Mouse (Mus musculus): ENCODE measurements around the gene Spop.

Gene Spop

DNA sequence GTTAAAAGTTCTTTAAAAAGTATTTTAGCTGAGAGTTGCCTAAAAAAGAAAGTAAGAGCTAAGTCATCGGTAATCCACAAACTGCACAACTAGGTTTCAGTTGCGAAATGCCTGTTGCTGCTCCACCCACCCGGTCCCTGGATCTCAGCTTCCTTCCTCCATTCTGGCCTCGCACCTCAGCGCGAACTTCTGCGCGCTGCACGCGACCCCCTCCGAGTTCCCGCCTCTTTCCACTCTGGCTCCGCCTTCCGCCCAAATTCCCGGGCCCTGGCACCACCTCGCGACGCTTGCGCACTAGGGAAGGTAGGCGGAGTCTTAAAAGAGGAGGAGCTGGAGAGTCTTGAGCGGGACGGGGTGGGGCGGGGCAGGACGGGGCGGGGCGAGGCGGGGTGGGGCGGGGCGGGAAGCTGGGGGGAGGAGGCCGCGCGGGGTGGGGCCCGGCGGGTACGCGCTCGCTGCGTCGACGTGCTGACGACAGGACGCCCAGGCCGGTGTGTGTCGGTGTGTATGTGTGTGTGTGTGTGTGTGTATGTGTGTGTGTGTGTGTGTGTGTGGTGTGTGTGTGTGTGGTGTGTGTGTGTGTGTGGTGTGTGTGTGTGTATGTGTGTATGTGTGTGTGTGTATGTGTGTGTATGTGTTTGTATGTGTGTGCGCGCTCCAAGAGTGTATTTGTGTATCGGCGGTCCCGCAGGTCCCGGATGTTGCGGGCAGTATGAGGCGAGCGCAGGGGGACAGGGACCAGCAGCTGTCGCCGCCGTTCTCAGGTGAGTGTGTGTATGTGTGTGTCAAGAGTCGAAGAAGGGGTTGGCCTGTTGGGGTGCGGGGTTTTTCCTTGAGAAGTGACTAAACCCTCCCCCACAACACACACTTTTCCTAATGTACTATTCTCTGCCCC lies at the start of gene Spop:
Gene Spop (plus strand): TSS at position 440 of the 895 bp plus-strand sequence.
- DNase-seq: peak; percentile 91

DNA sequence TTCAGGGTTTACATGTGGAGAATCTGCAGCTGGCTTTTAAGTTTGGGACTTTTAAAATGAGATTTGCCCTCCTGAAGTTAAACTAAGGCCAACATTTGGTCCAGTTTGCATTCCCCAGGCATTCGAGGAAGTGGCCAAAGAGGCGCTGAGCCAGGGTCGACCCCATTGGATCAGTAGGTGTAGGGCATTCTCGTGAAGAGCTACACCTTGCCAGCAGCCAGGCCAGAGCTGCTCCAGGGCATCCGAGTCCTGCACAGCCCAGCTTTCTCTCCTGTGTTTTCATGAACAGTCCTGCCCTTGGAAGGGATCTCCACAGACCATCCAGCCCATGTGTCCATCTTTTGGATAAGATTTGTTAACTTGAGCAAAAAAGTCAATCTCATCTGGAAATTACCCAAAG lies 49.5 kb upstream of the Spop start:
- no peak for DNase-seq

DNA sequence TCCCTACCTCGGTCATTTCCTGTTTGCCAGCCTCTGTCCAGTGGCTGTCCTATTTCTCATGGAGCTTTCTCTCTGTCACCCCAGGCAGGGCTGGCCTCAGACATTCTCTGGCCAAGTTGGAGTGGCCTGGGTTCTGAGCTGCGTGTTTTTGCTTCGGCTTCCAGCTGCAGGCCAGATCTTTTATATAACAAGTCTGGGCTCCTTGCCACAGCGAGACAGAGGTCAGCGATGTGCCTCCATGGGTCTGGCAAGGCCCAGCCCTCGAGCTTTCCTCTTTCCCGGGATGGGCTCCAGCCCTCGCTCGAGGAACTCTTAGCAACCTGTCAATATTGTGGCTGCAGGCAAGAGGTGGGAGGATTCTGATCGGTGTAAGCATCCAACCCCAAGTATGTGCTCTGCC lies 48.3 kb upstream of the Spop start:
- peak; percentile 24 for DNase-seq

DNA sequence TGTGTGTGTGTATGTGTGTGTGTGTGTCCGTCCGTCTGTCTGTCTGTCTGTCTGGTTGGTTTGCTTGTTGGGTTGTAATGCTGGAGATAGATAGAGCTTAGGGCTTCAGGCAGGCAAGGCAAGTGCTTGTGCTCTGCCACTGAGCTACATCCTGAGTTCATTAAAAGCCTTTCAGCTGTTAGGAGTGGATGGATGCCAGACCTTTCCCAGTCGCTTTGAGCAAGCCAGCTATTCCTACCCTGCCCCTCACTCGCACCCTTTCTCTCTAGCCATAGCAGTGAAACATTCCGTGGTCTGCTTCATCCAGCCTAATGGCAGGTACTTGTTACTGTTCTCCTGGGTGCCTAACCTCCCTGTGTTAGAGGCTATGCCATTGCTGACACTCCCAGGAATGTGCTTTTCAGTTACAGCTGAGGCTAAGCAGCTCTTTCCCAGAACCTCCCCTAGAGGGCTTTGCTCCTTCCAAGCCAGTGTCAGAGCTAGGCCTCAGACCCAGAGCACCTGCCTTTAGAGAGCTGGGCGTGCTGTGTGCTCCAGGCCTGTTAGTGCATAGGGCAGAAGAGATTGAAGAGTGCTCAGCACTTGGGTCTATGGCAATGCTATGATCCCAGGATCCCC lies 47.5 kb upstream of the Spop start:
- DNase-seq: no peak

DNA sequence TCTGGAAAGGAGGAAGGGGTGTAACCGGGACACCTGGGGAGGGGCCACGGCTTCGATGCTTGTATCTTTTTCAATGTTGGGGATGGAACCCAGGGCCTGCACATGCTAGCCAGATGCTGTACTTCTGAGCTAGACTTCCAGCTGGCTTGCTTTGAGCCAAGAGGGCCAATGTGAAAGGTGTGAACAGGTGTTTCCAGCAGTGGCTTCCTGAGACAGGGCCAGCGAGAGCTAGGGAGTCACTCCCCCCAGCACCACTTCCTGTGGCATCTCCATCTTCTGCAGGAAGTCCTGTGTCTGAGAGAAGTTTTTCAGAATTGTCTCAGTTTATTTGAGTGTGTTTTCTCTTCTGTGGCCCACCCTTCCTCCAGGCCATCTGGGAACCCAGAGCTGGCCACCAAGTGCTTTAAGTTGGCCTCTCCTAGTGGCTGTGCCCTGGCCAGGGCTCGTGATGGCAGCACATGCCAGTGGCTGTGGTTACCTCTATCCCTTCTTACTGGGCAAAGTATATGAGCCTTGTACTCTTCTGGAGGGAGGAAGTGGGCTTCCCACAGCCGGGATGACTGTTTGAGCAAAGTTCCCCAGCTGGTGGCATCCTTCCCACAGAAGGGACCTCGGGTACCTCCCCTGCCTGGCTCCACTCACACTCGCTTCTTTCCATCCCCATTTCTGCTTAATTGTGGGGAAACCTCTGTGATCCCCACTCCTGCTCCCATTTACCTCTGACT lies 46.7 kb upstream of the Spop start:
- DNase-seq: no peak

DNA sequence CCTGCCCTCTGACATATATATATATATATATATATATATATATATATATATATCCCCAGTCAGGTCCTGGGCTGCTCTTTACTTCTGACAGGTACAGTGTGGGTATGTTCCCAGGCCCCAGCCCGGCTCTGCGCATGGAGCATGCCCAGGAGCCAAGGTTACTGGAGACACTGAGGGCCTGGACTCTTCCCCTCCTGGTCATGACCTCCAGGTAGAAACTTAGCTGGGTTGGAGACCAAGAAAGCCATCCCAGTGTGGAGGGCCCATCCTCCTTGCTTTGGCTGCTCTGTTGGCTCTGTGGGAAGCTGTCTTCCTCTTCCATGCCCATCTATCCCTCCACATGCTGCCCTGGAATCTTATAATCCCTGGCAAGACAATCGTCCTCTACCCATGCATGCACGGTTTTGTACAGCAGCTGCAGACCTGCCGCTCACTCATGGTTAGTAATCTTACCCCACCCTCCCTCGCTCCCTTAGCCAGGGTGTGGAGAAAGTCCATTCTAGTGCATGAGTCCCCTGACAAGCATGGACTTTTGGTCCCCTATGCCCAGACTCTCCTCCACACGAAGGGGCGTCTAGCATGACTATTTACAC lies 45.6 kb upstream of the Spop start:
- DNase-seq: no peak

DNA sequence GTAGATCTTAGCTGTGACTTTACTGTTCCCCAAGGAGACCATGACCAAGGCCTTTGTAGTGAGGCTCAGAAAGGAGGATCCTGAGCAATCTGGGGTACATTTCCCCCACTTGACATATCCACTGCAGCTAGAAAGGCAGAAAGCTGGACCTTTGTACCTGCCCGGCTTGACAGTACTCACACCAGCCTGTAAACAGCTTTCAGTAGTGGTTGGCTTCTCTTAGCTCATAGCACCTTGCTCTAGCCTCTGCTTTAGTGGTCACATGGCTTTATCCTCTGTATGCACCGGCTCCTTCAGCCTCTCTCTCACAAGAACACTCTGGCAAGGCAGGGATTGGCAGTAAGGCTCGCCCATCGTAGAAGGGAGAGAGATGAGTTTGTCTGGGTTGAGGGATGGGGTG lies 45.0 kb upstream of the Spop start:
- DNase-seq: no peak

DNA sequence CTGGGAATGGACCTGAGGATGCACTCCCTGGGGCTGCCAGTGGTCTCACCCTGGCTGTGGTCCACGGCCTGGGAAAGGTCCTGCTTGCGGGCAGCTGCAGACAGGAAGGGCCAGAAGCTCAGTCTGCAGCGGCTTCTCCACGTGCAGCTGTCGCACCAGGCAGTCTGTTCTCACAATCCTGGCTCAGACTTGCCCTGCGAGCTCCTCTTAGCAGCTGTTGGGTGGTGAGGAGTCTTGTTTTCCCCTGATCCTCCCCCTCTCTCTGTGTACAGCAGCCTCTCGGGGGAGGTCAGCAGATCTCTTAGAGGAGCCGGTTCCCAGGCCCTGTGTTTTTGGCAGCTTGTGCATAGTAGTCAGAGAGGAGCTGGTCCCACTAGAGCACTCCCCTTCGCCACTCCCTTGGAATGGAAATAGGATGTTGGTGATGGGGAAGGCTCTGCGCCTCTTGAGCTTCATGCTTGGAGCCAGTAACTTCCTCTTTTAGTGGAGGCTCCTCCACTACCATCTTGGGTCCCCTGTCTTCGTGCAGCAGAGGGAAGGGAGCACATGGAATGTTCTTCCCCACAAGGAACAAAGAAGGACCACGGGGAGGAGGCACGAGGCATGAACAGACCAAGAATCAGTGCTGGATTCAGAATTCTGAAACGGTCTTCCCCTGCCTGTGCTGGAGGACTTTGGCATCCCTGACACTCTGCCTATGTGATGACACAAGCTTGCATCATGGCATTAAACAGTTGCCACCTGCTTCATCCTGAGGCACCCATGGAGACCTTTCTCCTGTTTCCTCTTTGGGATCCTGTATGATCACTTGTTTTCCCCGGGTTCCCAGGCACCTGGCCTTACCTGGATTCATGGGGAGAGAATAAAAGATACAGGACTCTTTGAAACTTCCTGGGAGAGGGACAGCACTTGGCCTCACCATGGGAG lies 43.7 kb upstream of the Spop start:
- DNase-seq: no peak

DNA sequence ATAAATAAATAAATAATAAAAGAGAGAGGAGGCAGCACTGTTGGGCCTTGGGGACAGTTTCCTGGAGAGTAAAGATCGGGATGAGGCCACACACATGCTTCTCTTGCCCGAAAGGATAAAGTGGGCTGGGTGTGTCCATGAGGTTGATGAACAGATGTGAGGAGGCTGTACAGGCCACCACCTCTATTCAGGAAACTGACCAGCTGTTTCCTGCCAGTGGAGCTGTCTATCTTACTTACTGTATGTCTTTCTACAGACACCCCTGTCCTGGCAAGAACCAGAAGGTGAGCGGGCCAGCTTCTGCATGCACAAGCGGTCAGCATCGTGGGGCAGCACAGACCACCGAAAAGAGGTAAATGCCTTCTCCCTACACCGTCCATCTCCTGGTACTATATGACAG lies 42.7 kb upstream of the Spop start:
- DNase-seq: no peak

DNA sequence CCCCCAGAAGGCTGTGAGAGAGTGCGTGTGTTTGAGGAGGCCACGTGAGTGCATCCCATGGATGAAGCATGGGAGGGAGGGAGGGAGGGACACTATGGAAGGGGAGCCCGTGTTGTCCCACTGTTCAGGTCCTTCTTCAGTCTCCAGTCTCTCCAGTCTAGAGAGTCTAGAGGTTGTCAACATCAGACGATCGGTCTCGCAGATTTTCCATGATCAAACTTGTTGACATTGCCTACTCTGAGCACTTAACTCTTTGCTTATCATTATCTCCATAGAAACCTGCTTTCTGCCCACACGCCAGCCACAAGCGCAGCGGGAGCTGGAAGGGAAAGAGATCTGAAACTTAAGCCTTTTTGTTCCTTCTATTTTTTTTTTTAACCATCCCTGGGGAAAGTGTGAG lies 35.0 kb upstream of the Spop start:
- DNase-seq: no peak

DNA sequence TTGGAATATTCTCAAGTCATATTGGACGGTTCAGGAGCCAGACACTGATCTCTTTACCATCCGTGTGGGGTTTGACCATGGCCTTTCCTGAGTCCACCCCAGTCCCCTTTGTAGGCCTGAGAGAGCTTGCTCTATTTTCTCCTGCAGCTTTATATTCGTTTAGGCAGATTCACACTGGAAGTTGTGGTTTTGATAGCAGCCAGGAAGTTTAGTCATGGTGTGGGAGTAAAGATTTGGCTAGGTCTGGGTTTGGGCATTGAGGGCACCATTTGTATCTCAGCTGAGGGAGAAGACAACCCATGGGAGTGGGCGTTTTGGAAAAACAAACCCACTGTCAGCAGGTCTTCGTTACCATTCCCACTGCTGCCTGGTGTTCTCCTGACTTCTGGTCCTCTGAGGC lies 34.3 kb upstream of the Spop start:
- DNase-seq: no peak

DNA sequence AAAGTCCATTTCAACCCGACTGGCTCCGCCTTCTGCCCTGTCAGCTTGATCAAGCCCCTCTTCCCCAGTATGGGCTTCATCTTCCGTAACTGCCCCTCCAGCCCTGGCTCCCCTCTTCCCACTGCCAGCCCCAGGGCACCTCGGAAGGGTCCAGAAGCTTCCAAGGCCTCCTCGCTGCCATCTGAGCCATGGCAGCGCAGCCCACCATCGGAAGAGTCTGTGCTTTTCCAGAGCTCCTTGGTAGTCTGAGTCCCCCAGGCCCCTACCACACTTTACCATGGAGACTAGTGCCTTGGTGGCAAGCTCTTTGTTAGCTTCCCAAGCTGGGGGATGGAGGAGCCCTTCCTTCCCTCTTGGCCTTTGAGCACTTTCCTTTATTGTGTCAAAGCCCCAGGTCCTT lies 33.2 kb upstream of the Spop start:
- DNase-seq: peak; percentile 18

DNA sequence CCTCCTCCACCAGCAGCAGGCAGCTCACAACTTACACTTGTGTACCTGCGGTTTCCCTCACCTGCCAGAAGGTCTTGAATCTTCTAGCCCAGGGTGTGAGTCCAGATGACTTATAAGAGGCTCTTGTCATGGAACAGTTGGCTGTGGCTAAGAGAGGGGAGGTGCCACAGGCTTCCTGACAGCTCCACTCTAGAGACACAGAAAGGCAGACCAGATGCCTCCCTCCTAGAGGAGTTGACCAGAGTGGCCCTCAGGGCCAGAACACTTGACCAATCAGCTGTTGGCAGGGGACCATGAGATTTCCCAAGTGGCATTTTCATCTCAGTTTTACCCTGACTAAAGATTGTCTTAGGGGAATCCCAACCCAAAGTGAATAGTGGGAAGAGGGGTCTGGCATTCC lies 32.7 kb upstream of the Spop start:
- peak; percentile 18 for DNase-seq

DNA sequence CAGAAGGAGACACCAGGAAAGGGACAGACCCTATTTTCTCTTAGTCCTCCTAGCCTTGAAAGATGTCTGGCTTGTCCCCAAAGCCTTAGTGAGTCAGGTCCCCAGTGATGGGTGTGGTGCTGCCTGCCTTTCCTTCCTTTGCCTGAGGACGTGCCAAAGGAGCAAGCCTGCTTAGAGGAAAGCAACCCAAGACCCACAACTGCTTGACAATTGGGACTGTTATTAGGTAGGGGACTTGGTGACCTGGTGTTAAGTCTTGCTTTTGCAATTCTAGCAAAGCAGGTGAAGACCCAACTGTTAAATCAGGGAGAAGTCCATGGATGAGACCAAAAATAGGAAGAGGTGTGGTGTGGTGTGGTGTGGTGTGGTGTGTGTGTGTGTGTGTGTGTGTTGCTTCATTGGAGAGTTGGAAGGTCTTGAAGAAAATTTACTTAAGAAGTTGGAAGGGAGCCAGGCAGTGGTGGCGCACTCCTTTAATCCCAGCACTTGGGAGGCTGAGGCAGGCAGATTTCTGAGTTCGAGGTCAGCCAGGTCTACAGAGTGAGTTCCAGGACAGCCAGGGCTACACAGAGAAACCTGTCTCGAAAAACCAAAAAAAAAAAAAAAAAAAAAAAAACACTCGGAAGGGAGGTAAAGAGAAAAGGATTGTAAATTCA lies 30.4 kb upstream of the Spop start:
- peak; percentile 60 for DNase-seq

DNA sequence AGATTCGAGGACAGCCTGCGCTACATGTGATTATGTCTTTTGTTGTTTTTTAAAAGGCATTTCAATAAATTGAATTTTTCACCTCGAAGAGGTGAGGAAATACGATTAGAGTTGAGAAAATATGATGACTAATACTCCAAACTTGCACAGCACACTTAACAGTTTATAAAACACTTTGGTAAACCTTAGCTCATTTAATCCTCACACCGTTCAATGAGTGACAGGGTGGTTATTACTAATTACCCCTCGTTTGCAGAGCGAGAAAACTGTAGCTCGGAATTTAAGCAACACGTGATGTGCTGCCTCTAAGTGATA lies 29.9 kb upstream of the Spop start:
- DNase-seq: no peak

DNA sequence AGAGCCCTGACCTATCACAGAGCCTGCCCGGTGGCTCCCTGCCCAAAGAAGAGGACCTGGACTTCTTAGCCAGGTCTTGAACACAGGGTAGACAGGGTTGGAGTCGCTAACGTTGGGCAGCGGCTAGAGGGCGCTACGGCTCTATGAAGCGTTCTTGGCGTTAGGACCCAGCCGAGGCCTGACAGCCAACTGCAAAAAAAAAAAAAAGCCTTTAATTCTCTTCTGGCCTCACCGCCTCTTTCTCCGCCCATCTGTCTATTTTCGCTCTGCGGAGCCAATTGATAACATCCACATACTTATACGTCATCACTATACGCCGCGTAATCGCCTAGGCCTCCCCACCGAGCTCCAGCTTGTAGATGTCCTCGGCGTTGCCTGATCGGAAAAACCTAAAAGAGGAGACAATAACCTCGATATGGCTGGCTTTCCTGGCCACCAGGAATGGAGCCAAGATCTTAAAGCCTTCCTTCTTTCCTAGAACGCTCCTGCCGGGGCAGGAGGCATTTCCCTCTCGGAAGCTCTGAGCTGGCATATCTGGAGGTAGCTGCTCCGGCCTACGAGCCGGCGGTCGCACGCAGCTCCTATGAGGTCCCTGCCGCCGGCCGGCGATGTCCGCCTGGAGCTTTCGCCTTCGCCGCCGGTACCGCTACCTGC lies 29.4 kb upstream of the Spop start, which contains the start of gene Slc35b1:
Gene Slc35b1 (plus strand): TSS at position 374 of the 654 bp plus-strand sequence.
- peak; percentile 99 for DNase-seq

DNA sequence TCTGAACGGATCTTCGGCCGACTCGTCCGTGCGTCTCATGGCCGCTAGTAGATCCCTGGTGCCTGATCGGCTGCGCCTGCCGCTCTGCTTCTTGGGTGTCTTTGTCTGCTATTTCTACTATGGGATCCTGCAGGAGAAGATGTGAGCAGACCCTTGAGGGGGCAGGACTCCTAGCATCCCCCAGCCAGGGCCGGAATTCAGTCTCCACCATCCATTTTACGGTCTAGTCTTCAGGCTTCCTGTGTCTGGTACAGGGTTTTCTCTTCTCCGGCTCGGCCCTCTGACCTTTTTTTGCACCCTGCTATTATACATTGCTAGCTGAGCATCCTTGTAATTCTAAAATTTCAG lies 28.9 kb upstream of the Spop start:
- DNase-seq: no peak

DNA sequence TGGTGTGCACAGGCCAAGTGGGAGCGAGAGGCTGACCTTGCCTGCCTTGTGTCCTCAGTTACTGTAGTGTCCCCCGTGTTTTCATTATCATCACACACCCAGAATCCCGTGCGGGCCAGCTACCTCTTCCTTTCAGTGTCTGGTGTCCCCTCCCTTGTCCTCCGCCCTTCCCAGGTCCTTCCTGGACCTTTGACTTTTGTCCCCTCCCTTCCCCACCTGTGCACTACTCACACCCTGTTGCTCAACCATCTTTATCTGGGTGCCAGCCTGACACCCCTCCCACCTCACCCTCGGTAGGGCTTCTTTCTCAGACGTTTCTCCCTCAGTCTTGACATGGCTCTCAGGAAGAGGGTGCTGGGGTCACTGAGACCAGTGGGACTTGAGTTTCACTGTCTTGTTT lies 26.5 kb upstream of the Spop start:
- peak; percentile 27 for DNase-seq

DNA sequence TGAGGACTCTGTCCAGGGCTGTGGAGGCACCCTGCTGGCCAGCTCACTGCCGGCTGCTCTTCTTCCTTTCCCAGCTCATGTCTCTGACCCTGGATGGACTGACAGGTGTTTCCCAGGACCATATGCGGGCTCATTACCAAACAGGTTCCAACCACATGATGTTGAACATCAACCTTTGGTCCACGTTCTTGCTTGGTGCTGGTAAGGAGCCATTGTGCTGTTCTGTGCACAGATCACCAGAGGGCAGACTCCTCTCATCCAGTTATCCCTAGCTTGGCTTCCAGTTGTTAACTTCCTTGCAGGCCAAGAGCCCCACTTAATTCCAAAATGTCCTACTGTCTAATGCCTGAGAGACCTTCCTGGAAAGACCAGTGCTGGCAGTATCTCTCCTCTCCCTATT lies 24.9 kb upstream of the Spop start:
- DNase-seq: peak; percentile 67

DNA sequence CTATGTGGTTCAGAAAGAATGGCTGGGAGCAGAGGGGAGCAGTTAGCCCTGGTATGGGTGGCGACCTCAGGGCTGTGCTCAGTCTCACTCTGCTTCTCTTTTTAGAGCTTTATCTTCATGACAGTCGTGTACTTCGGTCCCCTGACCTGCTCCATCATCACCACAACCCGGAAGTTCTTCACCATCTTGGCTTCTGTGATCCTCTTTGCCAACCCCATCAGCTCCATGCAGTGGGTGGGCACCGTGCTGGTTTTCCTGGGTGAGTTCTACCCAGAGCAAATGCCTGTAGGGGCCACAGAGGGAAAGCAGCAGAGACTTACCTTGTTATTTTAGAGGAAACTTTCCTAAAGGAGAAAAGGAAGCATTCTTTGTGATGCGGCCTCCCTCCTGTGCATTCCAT lies 23.5 kb upstream of the Spop start:
- peak; percentile 34 for DNase-seq

DNA sequence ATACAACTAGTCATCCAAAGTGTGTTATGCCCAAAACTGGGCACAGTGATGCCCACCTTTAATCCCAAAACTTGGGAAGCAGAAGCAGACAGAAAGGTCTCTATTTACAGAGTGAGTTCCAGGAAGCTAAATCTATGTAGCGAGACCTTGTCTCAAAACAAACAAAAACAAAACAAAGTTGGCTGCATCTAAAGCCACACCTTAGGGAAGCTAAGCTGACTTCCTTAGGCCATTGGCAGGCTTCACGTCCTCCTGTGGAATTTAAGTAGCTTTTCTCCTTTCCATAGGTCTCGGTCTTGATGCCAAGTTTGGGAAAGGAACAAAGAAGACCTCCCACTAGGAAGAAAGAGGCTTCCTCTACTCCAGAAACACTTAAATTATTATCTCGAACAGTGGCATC lies 22.7 kb upstream of the Spop start:
- DNase-seq: peak; percentile 58
